Mouse (Mus musculus) spleen, postnatal 0 days (tissue): ENCODE results near the gene Taok1. TPM values are rescaled to one million over a fixed set of nuclear protein-coding genes. Genes with fewer than 3 reads are reported as not detected.

Experiments
- polyA plus RNA-seq: library from polyadenylated mRNA; unstranded; fragments of >200 nt; fragmentation: Nextera tagmentation; extraction: Ambion mirVana; gene quantifications from 2 replicates; pipeline ENCODE4 v1.2.1, GENCODE M21; 2015

The Taok1 gene
- polyA plus RNA-seq: 8.0 and 9.8 TPM in 2 replicates

GRCm38 (mm10) chr11:77607538-77608455 is at the start of gene Taok1:
Gene Taok1, minus strand, starts transcription at chr11:77607815.

GRCm38 (mm10) chr11:77519043-77519442 is 88.6 kb downstream of the Taok1 start, which contains the start of gene Gm10392:
Gene Gm10392, minus strand, starts transcription at chr11:77519198.

GRCm38 (mm10) chr11:77515637-77516552 is 91.7 kb downstream of the Taok1 start, which contains the start of gene Trp53i13:
Gene Trp53i13, minus strand, starts transcription at chr11:77515980.

GRCm38 (mm10) chr11:77514832-77515636 is 92.6 kb downstream of the Taok1 start, which contains the start of gene Abhd15:
Gene Abhd15, plus strand, starts transcription at chr11:77515121.

GRCm38 (mm10) chr11:77493512-77494343 is 113.9 kb downstream of the Taok1 start, which contains the start of gene Git1:
Gene Git1, plus strand, starts transcription at chr11:77493562.

GRCm38 (mm10) chr11:77489591-77490235 is 117.9 kb downstream of the Taok1 start, which contains the start of gene Ankrd13b:
Gene Ankrd13b, minus strand, starts transcription at chr11:77489678.

Other genes with a start within 250 kb of the Taok1 start
- gene Coro6, start 145.4 kb downstream of the Taok1 start, polyA plus RNA-seq: 0.07 TPM in 1 of 2 replicates, not detected in the other
- 1.6 and 1.7 TPM in 2 replicates for gene Ankrd13b, start 118.1 kb downstream of the Taok1 start, polyA plus RNA-seq
- 4.1 and 4.4 TPM in 2 replicates for gene Git1, start 114.3 kb downstream of the Taok1 start, polyA plus RNA-seq
- gene Abhd15, start 92.7 kb downstream of the Taok1 start, polyA plus RNA-seq: 3.6 and 4.5 TPM in 2 replicates
- gene Trp53i13, start 91.8 kb downstream of the Taok1 start, polyA plus RNA-seq: 10.0 and 12.9 TPM in 2 replicates
- gene Gm10392, start 88.6 kb downstream of the Taok1 start, polyA plus RNA-seq: 0.17 and 0.22 TPM in 2 replicates
- gene Nufip2, start 78.3 kb upstream of the Taok1 start, polyA plus RNA-seq: 4.0 and 4.5 TPM in 2 replicates
- not detected in 2 replicates for gene Cryba1, start 117.5 kb upstream of the Taok1 start, polyA plus RNA-seq
- 19.3 and 24.5 TPM in 2 replicates for gene Myo18a, start 155.4 kb upstream of the Taok1 start, polyA plus RNA-seq
- 1.4 and 1.6 TPM in 2 replicates for gene Gm10277, start 179.9 kb upstream of the Taok1 start, polyA plus RNA-seq